Mouse (Mus musculus) cortical plate, adult 2 months (tissue): ENCODE results near the gene Pih1d2.

Source experiments
- CTCF ChIP-seq: fragments of 200-500 bp; IDR thresholded peaks from 2 replicates; pipeline ENCODE4 v1.5.1; 2011; ENCODE audit warnings: mild to moderate bottlenecking, control low read depth, low read length; ENCODE audit not compliant: insufficient read depth; ENCODE audit errors: extremely low read depth
- POLR2A ChIP-seq: fragments of 200-500 bp; IDR thresholded peaks from 2 replicates; pipeline ENCODE4 v1.6.1; 2011; ENCODE audit warnings: mild to moderate bottlenecking, low read length, control low read depth; ENCODE audit not compliant: insufficient read depth; ENCODE audit errors: extremely low read depth

DNA sequence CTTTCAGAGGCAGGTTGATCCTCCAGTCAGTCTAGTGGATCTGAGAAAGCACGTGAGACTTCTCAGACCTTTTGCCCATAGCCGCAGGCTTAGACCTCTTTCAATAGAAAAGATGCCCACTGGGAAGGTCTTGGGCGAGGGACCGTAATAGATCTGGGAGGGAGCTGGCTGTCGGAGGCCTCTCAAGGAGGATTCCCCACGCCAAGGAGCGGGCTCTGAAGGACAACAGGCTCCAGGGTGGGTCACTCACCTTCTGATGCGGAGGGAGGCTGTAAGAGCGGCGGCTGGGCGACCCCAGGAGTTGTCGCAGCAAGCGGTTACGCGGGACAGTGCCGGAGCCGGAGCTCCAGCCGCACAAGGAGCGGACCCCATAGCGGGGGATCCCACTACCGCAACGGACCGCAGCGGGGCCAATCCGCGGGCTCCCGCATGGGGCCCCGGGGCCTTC is 41.8 kb downstream of the Pih1d2 start:
- TF ChIP-seq POLR2A (no peak), CTCF (no peak)
